Mouse (Mus musculus): Measurements from ENCODE around the gene Gm6760. TPM values are rescaled to one million over a fixed set of nuclear protein-coding genes. Genes with fewer than 3 reads are reported as not detected.

Gm6760 gene
- polyA plus RNA-seq (2012; rRNA removed) (not detected in 2 replicates), polyA plus RNA-seq (2014; fragmentation: Nextera tagmentation; extraction: Ambion mirVana) (not detected in 2 replicates)

GRCm38 (mm10) chrX:64152098-64152497 is at the start of gene Gm6760:
TSS of gene Gm6760 (minus strand) at chrX:64152198.
- Histone ChIP-seq H3K9me3 (ENCODE audit: control insufficient read depth, low read length) (no peaks in the 10 kb centered on the region), H3K9ac (ENCODE audit: low read depth, low read length, severe bottlenecking) (no peak within 1 kb of the TSS), H3K4me1 (ENCODE audit: control insufficient read depth, insufficient read depth, low read length) (no peaks in the 10 kb centered on the region), H3K4me3 (replicated peaks; ENCODE audit: low read length) (no peak within 1 kb of the TSS), H3K27ac (replicated peaks; ENCODE audit: low read depth, low read length) (no peak within 1 kb of the TSS), H3K36me3 (ENCODE audit: control insufficient read depth, insufficient read depth, low read length) (no peaks in the 10 kb centered on the region), H3K4me2 (replicated peaks; ENCODE audit: low read depth, low read length, severe bottlenecking) (no peak within 1 kb of the TSS), H3K27me3 (ENCODE audit: control insufficient read depth, insufficient read depth, low read length) (no peaks in the 10 kb centered on the region)
- no peak for ATAC-seq (ENCODE audit: low FRiP score, low read depth)
- no peak for TF ChIP-seq POLR2A (IDR thresholded peaks at IDR 0.05; ENCODE audit: borderline replicate concordance, extremely low read depth, insufficient read depth, insufficient read length)
- 62% methylated on average over 2 of the region's 2 CpGs for WGBS
- no peak for DNase-seq (ENCODE audit: low spot score)

- Histone ChIP-seq H3K4me2 (replicated peaks; ENCODE audit: low read depth, low read length, severe bottlenecking) (no peak overlapping the region), H3K9me3 (ENCODE audit: control insufficient read depth, low read length) (no peaks in the 10 kb centered on the region), H3K9ac (ENCODE audit: low read depth, low read length, severe bottlenecking) (no peak overlapping the region), H3K4me1 (ENCODE audit: control insufficient read depth, insufficient read depth, low read length) (no peaks in the 10 kb centered on the region), H3K36me3 (ENCODE audit: control insufficient read depth, insufficient read depth, low read length) (no peaks in the 10 kb centered on the region), H3K27ac (replicated peaks; ENCODE audit: low read depth, low read length) (no peak overlapping the region), H3K4me3 (replicated peaks; ENCODE audit: low read length) (no peak overlapping the region), H3K27me3 (ENCODE audit: control insufficient read depth, insufficient read depth, low read length) (no peaks in the 10 kb centered on the region)
- no peak for TF ChIP-seq POLR2A (IDR thresholded peaks at IDR 0.05; ENCODE audit: borderline replicate concordance, extremely low read depth, insufficient read depth, insufficient read length)
- DNase-seq (ENCODE audit: low spot score) (no peak), ATAC-seq (ENCODE audit: low FRiP score, low read depth) (no peak)
These were observed 29.2 kb upstream of the Gm6760 start for GRCm38 (mm10) chrX:64181246-64181645.

GRCm38 (mm10) chrX:64173248-64173647 is 21.2 kb upstream of the Gm6760 start, which contains the start of gene 3830417A13Rik:
TSS of gene 3830417A13Rik (plus strand) at chrX:64173548.
- H3K4me1 ChIP-seq (ENCODE audit: control insufficient read depth, insufficient read depth, low read length), result no peaks in the 10 kb centered on the region
- no peak for TF ChIP-seq POLR2A (IDR thresholded peaks at IDR 0.05; ENCODE audit: borderline replicate concordance, extremely low read depth, insufficient read depth, insufficient read length)
- WGBS, result 83% methylated on average over 11 of the region's 11 CpGs
- H3K9me3 ChIP-seq (ENCODE audit: control insufficient read depth, low read length), result no peaks in the 10 kb centered on the region
- no peaks in the 10 kb centered on the region for H3K27me3 ChIP-seq (ENCODE audit: control insufficient read depth, insufficient read depth, low read length)
- no peak within 1 kb of the TSS for H3K9ac ChIP-seq (ENCODE audit: low read depth, low read length, severe bottlenecking)
- H3K36me3 ChIP-seq (ENCODE audit: control insufficient read depth, insufficient read depth, low read length), result no peaks in the 10 kb centered on the region
- H3K4me3 ChIP-seq (replicated peaks; ENCODE audit: low read length), result no peak within 1 kb of the TSS
- no peak within 1 kb of the TSS for H3K27ac ChIP-seq (replicated peaks; ENCODE audit: low read depth, low read length)
- DNase-seq (ENCODE audit: low spot score), result no peak
- H3K4me2 ChIP-seq (replicated peaks; ENCODE audit: low read depth, low read length, severe bottlenecking), result no peak within 1 kb of the TSS
- ATAC-seq (ENCODE audit: low FRiP score, low read depth), result no peak

Other genes starting within 250 kb of the Gm6760 start
- 0.29 and 0.58 TPM in 2 replicates for gene 3830417A13Rik, start 21.4 kb upstream of the Gm6760 start, polyA plus RNA-seq (2012; rRNA removed)
- gene 3830417A13Rik, start 21.4 kb upstream of the Gm6760 start, polyA plus RNA-seq (2014; fragmentation: Nextera tagmentation; extraction: Ambion mirVana), result 1.3 and 1.7 TPM in 2 replicates
- gene Slitrk4, start 124.8 kb upstream of the Gm6760 start, polyA plus RNA-seq (2012; rRNA removed), result 1.1 and 1.4 TPM in 2 replicates
- gene Slitrk4, start 124.8 kb upstream of the Gm6760 start, polyA plus RNA-seq (2014; fragmentation: Nextera tagmentation; extraction: Ambion mirVana), result 2.8 and 3.1 TPM in 2 replicates

Data from limb, embryonic 14.5 days (tissue).